Mouse (Mus musculus) C2C12 (cell line): Measurements from ENCODE around the gene Dera.

Experiments
- CEBPB ChIP-seq: IDR thresholded peaks from one replicate; pipeline ENCODE4 v1.6.1; 2011; ENCODE audit warnings: low read depth, mild to moderate bottlenecking, control low read depth, moderate library complexity
- CTCF ChIP-seq: IDR thresholded peaks from one replicate; pipeline ENCODE4 v1.5.1; 2011; ENCODE audit not compliant: control insufficient read depth, insufficient read depth, insufficient read length
- FOSL1 ChIP-seq: IDR thresholded peaks from one replicate; pipeline ENCODE4 v1.8.0; 2011; ENCODE audit warnings: mild to moderate bottlenecking, low read length; ENCODE audit not compliant: poor library complexity, insufficient read depth, severe bottlenecking
- MAX ChIP-seq: IDR thresholded peaks from one replicate; pipeline ENCODE4 v1.6.1; 2011; ENCODE audit warnings: mild to moderate bottlenecking, control low read depth
- MYOD1 ChIP-seq: IDR thresholded peaks from one replicate; pipeline ENCODE4 v1.6.1; 2011; ENCODE audit warnings: low read depth; ENCODE audit not compliant: control insufficient read depth, insufficient read length
- MYOG ChIP-seq: IDR thresholded peaks from one replicate; pipeline ENCODE4 v1.6.1; 2011; ENCODE audit not compliant: control insufficient read depth, insufficient read length; ENCODE audit errors: extremely low read depth
- USF1 ChIP-seq: IDR thresholded peaks from one replicate; pipeline ENCODE4 v1.6.1; 2011; ENCODE audit warnings: low read depth, mild to moderate bottlenecking, control low read depth, moderate library complexity

GRCm38 (mm10) chr6:137722220-137722931, 32.0 kb upstream of the Dera start:
- TF ChIP-seq CTCF (no peak), MYOD1 (no peak), USF1 (no peak), CEBPB (no peak), MAX (no peak), MYOG (no peak), FOSL1 (no peak)
